ENCODE assay signal across 30 mouse cellular contexts in the genomic region with DNA sequence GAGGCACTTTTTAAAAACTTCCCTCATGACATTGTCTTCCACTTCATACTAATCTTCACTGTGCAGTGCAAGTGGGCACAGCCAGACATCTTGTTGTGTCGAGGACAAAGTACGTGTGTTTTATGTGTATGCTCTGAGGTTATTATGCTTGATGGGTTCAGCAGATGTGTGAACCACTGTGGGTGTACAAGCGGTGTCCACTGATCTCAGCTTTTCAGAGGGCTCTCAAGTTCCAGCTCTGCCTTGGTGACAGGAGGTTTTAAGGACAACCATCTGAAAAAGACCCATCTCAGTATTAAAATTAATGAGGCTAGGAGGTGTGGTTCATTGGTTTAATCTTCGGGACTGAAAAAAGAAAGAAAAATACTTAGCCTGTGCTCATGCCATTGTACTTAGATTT. TPM values are rescaled to one million over a fixed set of nuclear protein-coding genes. Genes with fewer than 3 reads are reported as not detected.
"Had no signal": no experiment of that assay in that cellular context is flagged by ENCODE, and none has a peak within 500 bp of the region (broad histone marks: within the 10 kb centered on the region; RNA-seq: fewer than 3 reads in every experiment).

No protein-coding gene starts in this region.

- H3K27ac ChIP-seq: heart, embryonic 13.5 days; heart, embryonic 15.5 days; hindbrain, embryonic 13.5 days; hindbrain, embryonic 15.5 days; hindbrain, postnatal 0 days; limb, embryonic 13.5 days; limb, embryonic 15.5 days; liver, embryonic 12.5 days; liver, embryonic 14.5 days had no signal

- H3K4me2 ChIP-seq: heart, embryonic 11.5 days; heart, embryonic 13.5 days; heart, embryonic 15.5 days; hindbrain, embryonic 13.5 days; hindbrain, embryonic 15.5 days; limb, embryonic 13.5 days; limb, embryonic 15.5 days; liver, embryonic 12.5 days had no signal

- DNase-seq: forebrain, postnatal 0 days; gastrocnemius, postnatal 14 days; gastrocnemius, postnatal 36 days; heart, adult 18-20 months; heart, postnatal 14 days; heart, postnatal 36 days; kidney, adult 11 months; kidney, postnatal 14 days; kidney, postnatal 36 days; layer of hippocampus, adult 9-11 months; layer of hippocampus, postnatal 36 days; left cerebral cortex, postnatal 4 days had no signal

- H3K4me1 ChIP-seq: heart, embryonic 13.5 days; heart, embryonic 15.5 days; hindbrain, embryonic 13.5 days; hindbrain, embryonic 15.5 days; limb, embryonic 13.5 days; limb, embryonic 15.5 days; liver, embryonic 12.5 days had no signal

- ATAC-seq: forebrain, postnatal 0 days; hindbrain, postnatal 0 days; intestine, embryonic 16.5 days; liver, embryonic 12.5 days had no signal

- H3K4me3 ChIP-seq: heart, embryonic 13.5 days; heart, embryonic 15.5 days; hindbrain, embryonic 13.5 days; hindbrain, embryonic 15.5 days; limb, embryonic 13.5 days; limb, embryonic 15.5 days; liver, embryonic 12.5 days had no signal

- H3K27me3 ChIP-seq: heart, embryonic 13.5 days; heart, embryonic 15.5 days; hindbrain, embryonic 13.5 days; hindbrain, embryonic 15.5 days; limb, embryonic 13.5 days; limb, embryonic 15.5 days; liver, embryonic 12.5 days had no signal

- H3K9ac ChIP-seq: forebrain, postnatal 0 days; heart, embryonic 13.5 days; heart, embryonic 15.5 days; hindbrain, embryonic 13.5 days; hindbrain, embryonic 15.5 days; limb, embryonic 13.5 days; limb, embryonic 15.5 days; liver, embryonic 12.5 days; liver, embryonic 14.5 days had no signal

- H3K9me3 ChIP-seq: heart, embryonic 13.5 days; heart, embryonic 15.5 days; hindbrain, embryonic 13.5 days; hindbrain, embryonic 15.5 days; limb, embryonic 13.5 days; limb, embryonic 15.5 days; liver, embryonic 12.5 days had no signal

RNA-seq across cellular contexts. Expression of a gene that starts 7.8 kb away (rescaled TPM):
- polyA plus RNA-seq: liver, adult 2 months; liver, embryonic 14.5 days had no signal

RNA-seq across cellular contexts. Expression of a gene that starts 13.9 kb away (rescaled TPM):
- polyA plus RNA-seq: gonadal fat pad, adult 2 months; heart, embryonic 11.5 days; heart, embryonic 13.5 days; heart, postnatal 0 days; hindbrain, embryonic 11.5 days; intestine, embryonic 16.5 days; large intestine, adult 2 months; limb, embryonic 11.5 days; liver, adult 2 months; liver, embryonic 16.5 days had no signal
